Mouse (Mus musculus) embryonic fibroblast, embryonic 13.5 days (primary cell): ENCODE data around the gene Hoxd8.

ENCODE experiments used
- CTCF ChIP-seq: IDR thresholded peaks from 2 replicates; pipeline ENCODE4 v1.5.1; 2011; ENCODE audit warnings: mild to moderate bottlenecking, control low read depth, low read length, moderate library complexity, borderline replicate concordance; ENCODE audit not compliant: insufficient read depth
- POLR2A ChIP-seq: IDR thresholded peaks from 2 replicates; pipeline ENCODE4 v1.6.1; 2011; ENCODE audit warnings: low read depth, mild to moderate bottlenecking, control low read depth, low read length, moderate library complexity

DNA sequence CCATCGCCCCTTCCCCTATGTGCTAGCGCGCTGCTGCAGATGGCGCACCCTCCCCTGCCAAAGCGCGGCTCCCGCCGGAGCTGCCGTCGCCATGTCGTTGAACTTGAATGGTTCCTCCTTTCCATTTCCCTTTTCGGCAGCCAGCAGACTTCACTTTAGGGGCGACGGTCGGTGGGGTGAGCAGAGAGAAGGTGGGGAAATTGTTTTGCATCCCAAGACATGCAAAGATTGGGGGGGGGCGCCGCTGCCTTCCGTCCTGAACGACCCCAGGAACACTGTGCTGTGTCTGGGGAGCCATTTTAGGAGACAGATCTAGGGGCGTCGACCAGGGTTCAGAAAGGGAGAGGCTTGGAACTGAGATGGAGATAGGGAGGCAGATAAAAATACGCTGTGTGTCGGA lies 24.4 kb upstream of the Hoxd8 start:
- TF ChIP-seq POLR2A, result no peak
- no peak for TF ChIP-seq CTCF
